Comparison of ENCODE assay signal across 18 mouse cellular contexts in genomic region chr2:79777801-79778200, GRCm38 (mm10).
DNase-seq lines count a peak whose midpoint lies in the region; ATAC-seq and TF ChIP-seq lines count a peak whose summit lies in the region.
"Had no signal": no experiment of that assay in that cellular context is flagged by ENCODE, and none has a peak within 500 bp of the region (broad histone marks: within the 10 kb centered on the region; RNA-seq: fewer than 3 reads in every experiment).

No protein-coding gene starts in this region.

- H3K79me2 ChIP-seq in CH12.LX (replicated peaks; ENCODE audit: control insufficient read depth, extremely low read depth, insufficient read depth, poor library complexity, severe bottlenecking) = no peaks in the 10 kb centered on the region

- WGBS in forebrain, postnatal 0 days = 81% methylated on average over 2 of the region's 2 CpGs
- WGBS in forebrain, embryonic 13.5 days = 76% methylated on average over 2 of the region's 2 CpGs
- 41% methylated on average over 2 of the region's 2 CpGs for WGBS in liver, embryonic 14.5 days (ENCODE audit: insufficient replicate concordance)
- 58% methylated on average over 2 of the region's 2 CpGs for WGBS in liver, embryonic 12.5 days (ENCODE audit: insufficient replicate concordance)

- no peak for DNase-seq in forebrain, postnatal 0 days
- DNase-seq in liver, embryonic 14.5 days (ENCODE audit: low read depth in 3 of 3, low spot score in 3 of 3) = no peak
- peak; percentile 12 for DNase-seq in CH12.LX (ENCODE audit: extremely low read depth)
- DNase-seq in kidney, postnatal 14 days = no peak
- DNase-seq: B cell, adult 2 months; cerebellum, adult 11-12 months; cerebellum, postnatal 36 days; gastrocnemius, postnatal 36 days; kidney, postnatal 10 days; lung, adult 18-20 months had no signal

- no peak overlapping the region for H3K4me3 ChIP-seq in forebrain, postnatal 0 days (ENCODE audit: low read depth, low read length)
- H3K4me3 ChIP-seq in forebrain, embryonic 13.5 days = no peak overlapping the region
- no peak overlapping the region for H3K4me3 ChIP-seq in liver, embryonic 14.5 days (ENCODE audit: insufficient read depth in 1 of 2, low read depth in 2 of 2, low read length in 2 of 2)
- H3K4me3 ChIP-seq in liver, embryonic 12.5 days = no peak overlapping the region
- H3K4me3 ChIP-seq in CH12.LX (replicated peaks in 1 of 3; ENCODE audit: low read depth in 2 of 3, low read length in 2 of 3, poor library complexity in 1 of 3) = no peak overlapping the region
- H3K4me3 ChIP-seq: heart, embryonic 13.5 days; limb, embryonic 10.5 days; megakaryocyte, embryonic 14.5 days; neural tube, embryonic 15.5 days had no signal

- ATAC-seq in forebrain, postnatal 0 days = no peak
- no peak for ATAC-seq in forebrain, embryonic 13.5 days
- no peak for ATAC-seq in liver, embryonic 14.5 days (ENCODE audit: insufficient read depth)
- no peak for ATAC-seq in liver, embryonic 12.5 days
- 0 out of 2 replicates have a peak, but pooled peaks have one; percentile 20 for ATAC-seq in granulocyte monocyte progenitor cell, adult 5-6 weeks (replicated peaks; ENCODE audit: poor library complexity, severe bottlenecking)
- ATAC-seq in erythroid progenitor cell, adult 5-6 weeks (replicated peaks; ENCODE audit: low FRiP score, poor library complexity, severe bottlenecking) = no peak

- TF ChIP-seq RAD21 in CH12.LX (IDR thresholded peaks at IDR 0.05; ENCODE audit: low read depth, low read length) = peak; percentile 46

- H3K27ac ChIP-seq in forebrain, postnatal 0 days (ENCODE audit: low read depth, low read length) = no peak overlapping the region
- no peak overlapping the region for H3K27ac ChIP-seq in forebrain, embryonic 13.5 days
- no peak overlapping the region for H3K27ac ChIP-seq in liver, embryonic 14.5 days
- H3K27ac ChIP-seq in liver, embryonic 12.5 days = no peak overlapping the region
- H3K27ac ChIP-seq in CH12.LX (ENCODE audit: insufficient read depth, low read depth) = no peak overlapping the region
- H3K27ac ChIP-seq: heart, embryonic 13.5 days; limb, embryonic 10.5 days; neural tube, embryonic 15.5 days had no signal

- TF ChIP-seq CTCF in forebrain, postnatal 0 days (IDR thresholded peaks at IDR 0.05; ENCODE audit: low read depth) = peak; percentile 50
- peak; percentile 40; the same call in 1 of the 2 replicates for TF ChIP-seq CTCF in liver, embryonic 14.5 days (IDR thresholded peaks at IDR 0.05; ENCODE audit: low read depth)
- TF ChIP-seq CTCF in CH12.LX (conservative IDR thresholded peaks at IDR 0.05 in 1 of 2, IDR thresholded peaks at IDR 0.05 in 1 of 2; ENCODE audit: low read depth in 2 of 2, low read length in 2 of 2) = peak in 1 of 2 experiments; percentile 58; a peak in 3 of 4 replicates

- TF ChIP-seq EP300 in liver, embryonic 14.5 days (IDR thresholded peaks at IDR 0.05; ENCODE audit: low read depth) = no peak
- TF ChIP-seq EP300 in CH12.LX (IDR thresholded peaks at IDR 0.05; ENCODE audit: low read length) = no peak

- no peaks in the 10 kb centered on the region for H3K27me3 ChIP-seq in forebrain, postnatal 0 days (ENCODE audit: insufficient read depth, low read length)
- no peaks in the 10 kb centered on the region for H3K27me3 ChIP-seq in forebrain, embryonic 13.5 days
- H3K27me3 ChIP-seq in liver, embryonic 14.5 days (ENCODE audit: control insufficient read depth, insufficient read depth, low read length) = no peaks in the 10 kb centered on the region
- H3K27me3 ChIP-seq in liver, embryonic 12.5 days (replicated peaks) = no peaks in the 10 kb centered on the region
- H3K27me3 ChIP-seq in CH12.LX (replicated peaks) = no peaks in the 10 kb centered on the region
- H3K27me3 ChIP-seq: heart, embryonic 13.5 days; megakaryocyte, embryonic 14.5 days; neural tube, embryonic 15.5 days had no signal

- no peak overlapping the region for H3K4me2 ChIP-seq in forebrain, postnatal 0 days (ENCODE audit: low read depth)
- H3K4me2 ChIP-seq in forebrain, embryonic 13.5 days = no peak overlapping the region
- H3K4me2 ChIP-seq in liver, embryonic 14.5 days (ENCODE audit: low read depth) = no peak overlapping the region
- no peak overlapping the region for H3K4me2 ChIP-seq in liver, embryonic 12.5 days
- no peak overlapping the region for H3K4me2 ChIP-seq in CH12.LX (ENCODE audit: insufficient read depth, low read depth, poor library complexity, severe bottlenecking)
- H3K4me2 ChIP-seq: heart, embryonic 13.5 days; neural tube, embryonic 15.5 days had no signal

- H3K9ac ChIP-seq in forebrain, postnatal 0 days = no peak overlapping the region
- no peak overlapping the region for H3K9ac ChIP-seq in forebrain, embryonic 13.5 days
- no peak overlapping the region for H3K9ac ChIP-seq in liver, embryonic 14.5 days (replicated peaks)
- H3K9ac ChIP-seq in liver, embryonic 12.5 days = no peak overlapping the region
- H3K9ac ChIP-seq in CH12.LX (ENCODE audit: insufficient read depth, low read depth) = no peak overlapping the region
- H3K9ac ChIP-seq: heart, embryonic 13.5 days; neural tube, embryonic 15.5 days had no signal

- dilution Hi-C loops in CH12.LX (cut with MboI; ENCODE audit: extremely low pct_ligation_motif_present, extremely low pct_unique_long_range_greater_than_20kb, low sequenced_read_pairs) = no loop called here

- no peak for TF ChIP-seq POLR2A in CH12.LX (IDR thresholded peaks at IDR 0.05; ENCODE audit: low read depth, low read length)

- no peaks in the 10 kb centered on the region for H3K36me3 ChIP-seq in forebrain, postnatal 0 days (ENCODE audit: insufficient read depth)
- H3K36me3 ChIP-seq in forebrain, embryonic 13.5 days (ENCODE audit: poor library complexity, severe bottlenecking) = no peaks in the 10 kb centered on the region
- H3K36me3 ChIP-seq in liver, embryonic 14.5 days (replicated peaks; ENCODE audit: control insufficient read depth, insufficient read depth, low read depth) = no peaks in the 10 kb centered on the region
- H3K36me3 ChIP-seq in liver, embryonic 12.5 days = no peaks in the 10 kb centered on the region
- no peaks in the 10 kb centered on the region for H3K36me3 ChIP-seq in CH12.LX (replicated peaks in 1 of 2; ENCODE audit: control insufficient read depth in 1 of 2, insufficient read depth in 1 of 2, low read length in 1 of 2)
- H3K36me3 ChIP-seq: heart, embryonic 13.5 days; limb, embryonic 10.5 days; neural tube, embryonic 15.5 days had no signal

- no peaks in the 10 kb centered on the region for H3K4me1 ChIP-seq in forebrain, postnatal 0 days (ENCODE audit: insufficient read depth)
- H3K4me1 ChIP-seq in forebrain, embryonic 13.5 days = no peaks in the 10 kb centered on the region
- no peaks in the 10 kb centered on the region for H3K4me1 ChIP-seq in liver, embryonic 14.5 days (replicated peaks; ENCODE audit: control insufficient read depth in 2 of 2, insufficient read depth in 2 of 2, low read length in 1 of 2)
- H3K4me1 ChIP-seq in liver, embryonic 12.5 days = no peaks in the 10 kb centered on the region
- H3K4me1 ChIP-seq in CH12.LX (ENCODE audit: control insufficient read depth in 1 of 2, insufficient read depth in 2 of 2) = no peaks in the 10 kb centered on the region; a peak in 2 of 4 replicates
- H3K4me1 ChIP-seq: heart, embryonic 13.5 days; limb, embryonic 10.5 days; neural tube, embryonic 15.5 days had no signal

- H3K9me3 ChIP-seq in forebrain, postnatal 0 days (ENCODE audit: low read length) = no peaks in the 10 kb centered on the region
- H3K9me3 ChIP-seq in forebrain, embryonic 13.5 days (replicated peaks) = no peaks in the 10 kb centered on the region
- H3K9me3 ChIP-seq in liver, embryonic 14.5 days (ENCODE audit: control insufficient read depth, low read length) = no peaks in the 10 kb centered on the region
- H3K9me3 ChIP-seq in liver, embryonic 12.5 days (replicated peaks) = no peaks in the 10 kb centered on the region
- H3K9me3 ChIP-seq in CH12.LX (replicated peaks; ENCODE audit: low read length) = no peaks in the 10 kb centered on the region
- H3K9me3 ChIP-seq: heart, embryonic 13.5 days; limb, embryonic 10.5 days; megakaryocyte, embryonic 14.5 days; neural tube, embryonic 15.5 days had no signal

- in situ Hi-C loops in CH12.LX (cut with MboI; ENCODE audit: low pct_ligation_motif_present, low pct_unique_long_range_greater_than_20kb, low sequenced_read_pairs) = loop anchor here (10.0 kb wide), 1 partner anchor 273 kb away; no protein-coding TSS in a partner anchor

TF ChIP-seq in CH12.LX, 34 proteins besides CTCF, POLR2A, EP300 and RAD21:
- TF ChIP-seq SMC3 (IDR thresholded peaks at IDR 0.05; ENCODE audit: low read depth, low read length) = peak; percentile 39; the same call in 1 of the 2 replicates
- TF ChIP-seq RCOR1 (conservative IDR thresholded peaks at IDR 0.05; ENCODE audit: low read depth, low read length) = no peak
